Comparison of ENCODE assay signal across 12 mouse cellular contexts in the genomic region with DNA sequence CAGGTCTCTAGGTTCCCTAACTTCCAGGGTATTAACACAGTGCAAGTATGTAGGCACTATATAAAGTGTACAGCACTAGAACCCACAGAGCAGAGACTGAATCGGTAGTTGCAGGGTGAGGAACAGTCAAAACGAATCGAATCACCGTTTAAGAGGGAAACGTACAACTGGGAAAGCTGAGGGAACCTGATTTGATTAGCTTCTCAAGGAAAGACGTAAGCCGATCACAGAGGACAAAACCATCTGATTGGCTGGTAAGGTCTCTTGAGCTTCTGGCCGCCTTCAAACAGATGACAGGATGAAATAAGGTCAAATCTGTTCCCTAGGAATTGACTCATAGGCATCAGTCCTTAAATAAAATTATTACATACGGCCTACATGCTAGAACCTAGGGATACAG.
DNase-seq lines count a peak whose midpoint lies in the region; ATAC-seq and TF ChIP-seq lines count a peak whose summit lies in the region.
"Had no signal": no experiment of that assay in that cellular context is flagged by ENCODE, and none has a peak within 500 bp of the region (broad histone marks: within the 10 kb centered on the region; RNA-seq: fewer than 3 reads in every experiment).

No protein-coding gene starts in this region.

- no peak overlapping the region for H3K9ac ChIP-seq in embryonic facial prominence, embryonic 11.5 days (replicated peaks; ENCODE audit: low read length)
- H3K9ac ChIP-seq in neural tube, embryonic 13.5 days, result no peak overlapping the region
- H3K9ac ChIP-seq in stomach, embryonic 15.5 days, result no peak overlapping the region
- H3K9ac ChIP-seq: forebrain, postnatal 0 days; midbrain, embryonic 13.5 days had no signal

- no peaks in the 10 kb centered on the region for H3K36me3 ChIP-seq in embryonic facial prominence, embryonic 11.5 days (replicated peaks; ENCODE audit: control insufficient read depth, insufficient read depth, low read depth, low read length)
- no peaks in the 10 kb centered on the region for H3K36me3 ChIP-seq in embryonic facial prominence, embryonic 10.5 days (replicated peaks)
- H3K36me3 ChIP-seq in kidney, adult 2 months (ENCODE audit: control insufficient read depth, insufficient read depth, low read length), result no peaks in the 10 kb centered on the region
- no peaks in the 10 kb centered on the region for H3K36me3 ChIP-seq in neural tube, embryonic 13.5 days
- no peaks in the 10 kb centered on the region for H3K36me3 ChIP-seq in stomach, embryonic 15.5 days
- H3K36me3 ChIP-seq: midbrain, embryonic 13.5 days had no signal

- no peaks in the 10 kb centered on the region for H3K4me1 ChIP-seq in embryonic facial prominence, embryonic 11.5 days (ENCODE audit: control insufficient read depth, insufficient read depth, low read length)
- peaks cover 38% of the 10 kb centered on the region for H3K4me1 ChIP-seq in embryonic facial prominence, embryonic 10.5 days
- peaks cover 6% of the 10 kb centered on the region; the same call in 1 of the 2 replicates for H3K4me1 ChIP-seq in kidney, adult 2 months (ENCODE audit: control insufficient read depth, insufficient read depth, low read length)
- peaks cover 33% of the 10 kb centered on the region for H3K4me1 ChIP-seq in neural tube, embryonic 13.5 days (replicated peaks)
- peaks cover 23% of the 10 kb centered on the region; the same call in 1 of the 2 replicates for H3K4me1 ChIP-seq in stomach, embryonic 15.5 days

- no peaks in the 10 kb centered on the region for H3K27me3 ChIP-seq in embryonic facial prominence, embryonic 11.5 days (ENCODE audit: control insufficient read depth, insufficient read depth, low read length)
- no peaks in the 10 kb centered on the region for H3K27me3 ChIP-seq in embryonic facial prominence, embryonic 10.5 days (replicated peaks; ENCODE audit: low read depth, poor library complexity, severe bottlenecking)
- no peaks in the 10 kb centered on the region for H3K27me3 ChIP-seq in kidney, adult 2 months (replicated peaks; ENCODE audit: control insufficient read depth, insufficient read depth, low read length)
- no peaks in the 10 kb centered on the region for H3K27me3 ChIP-seq in neural tube, embryonic 13.5 days
- H3K27me3 ChIP-seq in stomach, embryonic 15.5 days (replicated peaks), result no peaks in the 10 kb centered on the region
- H3K27me3 ChIP-seq: midbrain, embryonic 13.5 days had no signal

- TF ChIP-seq POLR2A in kidney, adult 2 months (IDR thresholded peaks at IDR 0.05; ENCODE audit: low read depth, low read length), result no peak

- ATAC-seq in embryonic facial prominence, embryonic 11.5 days (replicated peaks; ENCODE audit: insufficient number of reproducible peaks, low FRiP score, low TSS enrichment, low read depth), result no peak
- no peak for ATAC-seq in neural tube, embryonic 13.5 days (ENCODE audit: low read depth)
- no peak for ATAC-seq in stomach, embryonic 15.5 days (ENCODE audit: insufficient read depth, low FRiP score, low read depth)
- ATAC-seq: forebrain, postnatal 0 days; inflammation-experienced regulatory T-cells, adult 6 months; midbrain, embryonic 13.5 days had no signal

- no peak overlapping the region for H3K27ac ChIP-seq in embryonic facial prominence, embryonic 11.5 days (replicated peaks; ENCODE audit: low read depth, low read length)
- H3K27ac ChIP-seq in embryonic facial prominence, embryonic 10.5 days (replicated peaks), result no peak overlapping the region
- peak overlapping the region; percentile 63 for H3K27ac ChIP-seq in kidney, adult 2 months (ENCODE audit: insufficient read depth, low read depth, low read length)
- 0 out of 2 replicates have a peak overlapping the region, but pooled peaks have one; percentile 43 for H3K27ac ChIP-seq in neural tube, embryonic 13.5 days (replicated peaks)
- peak overlapping the region; percentile 76 for H3K27ac ChIP-seq in stomach, embryonic 15.5 days
- H3K27ac ChIP-seq: midbrain, embryonic 13.5 days had no signal

- WGBS in embryonic facial prominence, embryonic 11.5 days, result 63% methylated on average over 9 of the region's 9 CpGs
- 76% methylated on average over 9 of the region's 9 CpGs for WGBS in embryonic facial prominence, embryonic 10.5 days
- whole genome bisulfite sequencing in kidney, adult 2 months, result 70% methylated on average over 9 of the region's 9 CpGs
- WGBS in neural tube, embryonic 13.5 days, result 76% methylated on average over 9 of the region's 9 CpGs
- WGBS in stomach, embryonic 15.5 days, result 77% methylated on average over 9 of the region's 9 CpGs

- no peak overlapping the region for H3K4me2 ChIP-seq in embryonic facial prominence, embryonic 11.5 days (ENCODE audit: low read depth, low read length)
- H3K4me2 ChIP-seq in neural tube, embryonic 13.5 days, result no peak overlapping the region
- H3K4me2 ChIP-seq in stomach, embryonic 15.5 days, result no peak overlapping the region
- H3K4me2 ChIP-seq: midbrain, embryonic 13.5 days had no signal

- no peak overlapping the region for H3K4me3 ChIP-seq in embryonic facial prominence, embryonic 11.5 days (ENCODE audit: low read depth, low read length)
- no peak overlapping the region for H3K4me3 ChIP-seq in embryonic facial prominence, embryonic 10.5 days
- no peak overlapping the region for H3K4me3 ChIP-seq in kidney, adult 2 months (ENCODE audit: insufficient read depth, low read depth, low read length)
- H3K4me3 ChIP-seq in neural tube, embryonic 13.5 days, result no peak overlapping the region
- no peak overlapping the region for H3K4me3 ChIP-seq in stomach, embryonic 15.5 days (replicated peaks)
- H3K4me3 ChIP-seq: midbrain, embryonic 13.5 days had no signal

- H3K9me3 ChIP-seq in embryonic facial prominence, embryonic 11.5 days (replicated peaks; ENCODE audit: control insufficient read depth, low read length), result no peaks in the 10 kb centered on the region
- no peaks in the 10 kb centered on the region for H3K9me3 ChIP-seq in embryonic facial prominence, embryonic 10.5 days
- H3K9me3 ChIP-seq in neural tube, embryonic 13.5 days, result no peaks in the 10 kb centered on the region
- no peaks in the 10 kb centered on the region for H3K9me3 ChIP-seq in stomach, embryonic 15.5 days
- H3K9me3 ChIP-seq: midbrain, embryonic 13.5 days had no signal

- peak; percentile 41 for DNase-seq in embryonic facial prominence, embryonic 11.5 days (ENCODE audit: low spot score)
- no peak for DNase-seq in embryonic facial prominence, embryonic 10.5 days (ENCODE audit: low spot score)
- DNase-seq in kidney, adult 2 months, result no peak
- DNase-seq in kidney, postnatal 10 days, result no peak
- DNase-seq in neural tube, embryonic 10.5 days (ENCODE audit: extremely low spot score, low spot score), result no peak
- no peak for DNase-seq in thymus, postnatal 36 days
- DNase-seq: forebrain, postnatal 0 days; layer of hippocampus, postnatal 36 days had no signal

- TF ChIP-seq CTCF in kidney, adult 2 months (conservative IDR thresholded peaks at IDR 0.05; ENCODE audit: insufficient read depth, insufficient read length, low read depth, low read length), result no peak

Comparison
In these comparisons a context has a peak if more than half of its experiments do, and no peak if none do; other contexts are left out.
1. H3K27ac ChIP-seq: peak in kidney, adult 2 months (single experiment), neural tube, embryonic 13.5 days (single experiment) and stomach, embryonic 15.5 days (single experiment); none in embryonic facial prominence, embryonic 11.5 days (single experiment) and embryonic facial prominence, embryonic 10.5 days (single experiment).